Mouse (Mus musculus): ENCODE data around the gene Gatad2a.
A peak's percentile ranks its signal among the peaks of the same experiment; 100 is the strongest.
"Not testable (repeated sequence)": the region's sequence is repeated elsewhere in the genome, so short reads cannot be mapped to it uniquely, and the experiment has no call there.

Gatad2a gene

DNA sequence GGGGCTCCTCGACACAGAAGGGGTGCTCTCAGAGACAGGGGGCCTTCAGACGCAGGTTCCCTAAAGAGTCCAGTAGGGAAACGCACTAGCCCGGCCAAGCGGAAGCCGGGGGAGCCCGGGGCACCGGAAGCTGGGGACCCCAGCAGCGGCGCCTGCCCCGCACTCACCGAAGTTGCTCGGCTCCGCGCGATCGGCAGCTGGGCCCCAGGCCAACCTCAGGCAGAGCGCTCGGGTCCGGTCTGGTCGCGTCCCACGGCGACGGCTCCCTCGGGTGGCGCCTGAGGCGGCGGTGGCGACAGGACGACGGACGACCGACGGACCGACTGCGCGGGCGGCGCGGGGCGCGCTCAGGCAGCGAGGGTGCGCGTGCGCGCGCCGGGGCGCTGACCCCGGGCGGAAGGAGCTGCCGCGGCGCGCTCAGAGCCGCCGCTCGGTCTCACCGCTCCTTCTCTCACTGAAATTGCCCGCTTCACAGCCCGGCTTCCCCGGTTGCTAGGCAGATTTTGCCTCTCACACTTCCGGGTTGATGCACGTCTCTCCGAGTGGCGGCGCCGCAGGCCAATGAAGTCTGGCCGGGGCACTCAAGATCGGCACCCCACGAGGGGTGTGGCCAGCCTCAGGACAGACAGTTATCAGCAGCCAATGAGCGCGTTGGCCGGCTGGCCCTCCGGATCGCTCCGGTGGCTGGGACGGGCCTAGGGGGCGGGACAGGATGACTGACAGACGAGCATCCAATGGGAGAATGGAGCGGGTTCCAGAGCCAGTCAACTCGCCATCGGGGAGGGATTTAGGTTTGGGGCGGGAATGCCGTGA, at the start of gene Gatad2a:
Gene Gatad2a, minus strand, starts transcription at position 609 of the 813 bp plus-strand sequence.
- peak; percentile 100 for DNase-seq (ENCODE audit: low spot score)

DNA sequence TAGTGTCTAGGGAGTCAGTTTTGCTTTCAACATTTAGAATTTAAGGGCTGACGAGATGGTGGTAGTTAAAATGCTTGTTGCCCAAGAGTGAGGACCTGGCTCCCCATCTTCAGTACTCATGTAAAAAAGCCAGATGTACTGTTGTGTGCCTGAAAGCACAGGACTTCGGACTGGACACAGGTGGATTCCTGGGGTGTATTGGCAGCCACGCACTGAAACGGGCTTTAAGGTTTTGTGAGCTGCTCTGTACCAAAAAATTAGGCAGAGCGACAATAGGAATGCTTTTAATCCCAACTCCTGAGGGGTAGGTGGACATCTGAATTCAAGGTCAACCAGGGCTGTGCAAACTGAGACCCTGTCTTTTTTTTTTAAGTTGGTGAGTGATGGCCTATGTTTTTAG, 47.8 kb upstream of the Gatad2a start:
- no peak for DNase-seq (ENCODE audit: low spot score)

DNA sequence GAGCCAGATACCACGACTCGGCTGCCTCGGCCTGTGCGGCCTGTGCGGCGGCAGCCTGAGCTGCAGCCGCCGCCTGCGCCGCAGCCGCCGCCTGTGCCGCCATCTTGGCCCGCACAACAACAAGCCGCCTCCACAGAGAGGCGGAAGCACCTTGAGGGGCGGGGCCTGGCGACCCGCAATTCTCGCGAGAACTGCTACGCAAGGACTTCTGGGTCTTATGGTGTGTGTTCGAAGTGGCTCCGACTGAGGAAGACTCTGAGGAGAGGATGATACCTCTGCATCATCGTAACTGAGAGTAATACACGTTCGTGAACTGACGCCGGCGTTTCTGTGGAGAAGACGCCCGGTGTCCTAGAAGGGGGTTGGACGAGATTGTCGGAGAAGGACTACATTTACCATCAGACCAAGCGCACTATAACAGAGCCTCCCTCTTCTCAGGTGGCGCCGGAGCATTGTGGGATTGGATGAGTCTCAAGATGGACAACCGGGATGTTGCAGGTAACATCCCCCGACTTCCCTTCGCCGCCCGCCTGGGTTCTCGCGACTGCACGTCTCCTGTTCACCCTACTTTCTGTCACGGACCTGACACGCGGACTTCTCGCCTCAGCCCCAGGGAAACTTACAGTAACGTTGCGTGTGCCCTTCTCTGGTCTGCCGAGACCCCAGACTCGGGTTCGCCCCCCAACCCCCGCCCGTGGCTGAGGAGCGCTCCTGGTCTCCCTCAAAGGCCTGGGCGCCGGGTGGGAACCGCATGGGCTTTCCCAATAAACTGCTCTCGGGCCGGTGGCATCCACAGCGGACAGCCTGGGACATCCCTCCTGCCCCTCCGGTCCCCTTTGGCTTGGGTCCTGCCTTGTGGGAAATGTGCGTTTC, 46.6 kb upstream of the Gatad2a start, which contains the start of the genes Mau2 and Sugp1:
Gene Mau2, minus strand, starts transcription at position 152 of the 873 bp plus-strand sequence.
Gene Sugp1, plus strand, starts transcription at position 231 of the 873 bp plus-strand sequence.
- DNase-seq (ENCODE audit: low spot score) = peak; percentile 96

GRCm38 (mm10) chr8:70041885-70042546, 45.8 kb upstream of the Gatad2a start:
- no peak for DNase-seq (ENCODE audit: low spot score)

DNA sequence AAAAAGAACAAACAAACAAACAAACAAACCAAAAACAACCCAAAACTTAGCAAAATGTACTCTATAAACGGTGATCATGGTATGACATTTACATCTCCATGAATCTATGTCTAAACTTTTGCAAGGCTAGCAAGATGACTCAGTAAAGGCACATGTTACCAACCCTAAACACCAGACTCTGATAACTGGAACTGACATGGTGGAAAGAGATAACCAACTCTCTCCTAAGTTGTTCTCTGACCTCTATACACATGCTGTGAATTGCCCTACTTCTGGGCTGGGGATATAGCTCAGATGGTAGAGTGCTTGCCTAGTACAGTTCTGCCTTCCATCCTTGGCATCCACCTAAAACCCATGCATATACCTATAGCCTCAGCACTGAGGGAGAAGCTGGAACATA, 41.8 kb upstream of the Gatad2a start:
- DNase-seq (ENCODE audit: low spot score) = no peak

DNA sequence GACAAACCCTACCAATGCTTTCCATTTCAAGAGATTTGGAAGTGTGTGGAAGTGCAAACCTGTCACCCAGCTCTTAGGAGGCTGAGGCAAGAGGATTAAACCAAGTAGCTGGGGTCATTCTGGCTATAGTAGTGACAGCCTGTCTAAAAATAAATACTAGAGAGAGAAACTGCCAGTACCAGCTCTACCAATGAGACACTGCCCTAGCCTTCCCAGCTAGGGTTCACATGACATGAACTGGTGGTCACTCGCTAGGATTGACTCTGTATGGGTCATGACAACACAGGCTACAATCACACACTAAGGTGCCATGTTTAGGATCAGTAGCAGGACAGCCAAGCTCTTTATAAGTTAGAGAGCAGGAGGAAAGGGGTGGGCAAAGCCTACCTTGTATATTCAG, 34.1 kb upstream of the Gatad2a start:
- no peak for DNase-seq (ENCODE audit: low spot score)

- no peak for DNase-seq (ENCODE audit: low spot score)
Observed at GRCm38 (mm10) chr8:70026151-70026550, 30.0 kb upstream of the Gatad2a start.

DNA sequence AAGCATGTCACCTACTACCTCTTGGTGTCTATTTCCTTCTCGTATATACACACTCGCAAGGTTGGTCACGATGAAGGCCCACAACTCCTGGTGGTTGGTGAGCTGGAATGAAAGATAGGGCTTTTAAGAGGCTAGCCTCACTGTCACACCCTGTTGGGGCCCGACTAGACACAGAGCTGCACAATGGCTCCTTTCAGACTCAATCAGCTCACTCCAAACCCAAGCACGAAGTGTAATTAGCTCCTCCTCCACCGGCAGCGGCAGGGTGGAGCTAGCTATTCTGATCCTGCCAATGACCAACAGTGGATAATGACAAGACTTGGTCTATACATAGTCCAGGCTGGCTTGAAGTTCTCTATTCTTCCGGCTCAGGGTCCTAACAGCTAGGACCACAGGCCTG, 27.4 kb upstream of the Gatad2a start:
- DNase-seq (ENCODE audit: low spot score) = no peak

GRCm38 (mm10) chr8:70015017-70015416, 18.8 kb upstream of the Gatad2a start:
- no peak for DNase-seq (ENCODE audit: low spot score)

GRCm38 (mm10) chr8:70012763-70013162, 16.6 kb upstream of the Gatad2a start:
- DNase-seq (ENCODE audit: low spot score) = no peak

GRCm38 (mm10) chr8:70012350-70012749, 16.2 kb upstream of the Gatad2a start:
- no peak for DNase-seq (ENCODE audit: low spot score)

DNA sequence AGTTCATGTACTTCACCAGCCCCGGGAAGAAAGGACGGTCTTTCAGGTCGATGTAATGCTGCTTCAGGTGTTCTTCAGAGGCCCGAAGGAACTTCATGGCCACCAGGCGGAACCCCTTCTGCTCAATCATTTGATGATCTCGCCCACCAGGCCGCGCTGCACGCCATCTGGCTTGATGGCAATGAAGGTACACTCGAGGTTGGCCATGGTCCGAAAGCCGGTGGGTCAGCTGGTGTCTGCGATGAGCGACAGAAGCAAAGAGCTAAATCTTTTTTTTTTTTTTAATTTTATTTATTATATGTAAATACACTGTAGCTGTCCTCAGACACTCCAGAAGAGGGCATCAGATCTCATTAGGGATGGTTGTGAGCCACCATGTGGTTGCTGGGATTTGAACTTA, 14.6 kb upstream of the Gatad2a start:
- DNase-seq (ENCODE audit: low spot score) = not testable (repeated sequence)

GRCm38 (mm10) chr8:70005178-70005577, 9.0 kb upstream of the Gatad2a start:
- DNase-seq (ENCODE audit: low spot score) = no peak

GRCm38 (mm10) chr8:70004345-70004744, 8.2 kb upstream of the Gatad2a start:
- DNase-seq (ENCODE audit: low spot score) = no peak

DNA sequence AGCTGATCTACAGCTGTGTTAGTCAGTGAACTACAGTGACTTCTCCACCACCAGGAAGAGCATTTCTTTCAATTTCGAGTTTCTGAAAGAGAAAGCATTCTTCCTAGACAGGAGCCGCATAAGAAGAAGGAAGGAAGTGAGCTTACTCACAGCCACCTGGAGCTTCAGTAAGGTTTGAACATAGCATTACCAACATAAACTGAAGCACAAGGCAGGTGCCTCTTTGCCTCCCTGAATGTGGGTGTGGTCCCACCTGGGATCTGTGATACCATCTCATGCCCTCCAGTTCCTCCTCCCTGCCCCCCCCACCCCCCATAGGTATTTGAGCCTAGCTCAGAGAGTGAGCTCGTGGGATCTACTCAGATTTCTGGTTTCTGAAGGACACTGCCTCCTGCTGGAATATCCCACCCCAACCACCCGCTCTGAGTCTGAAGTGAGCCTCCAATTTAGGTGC, 7.0 kb upstream of the Gatad2a start:
- DNase-seq (ENCODE audit: low spot score) = no peak

- not testable (repeated sequence) for DNase-seq (ENCODE audit: low spot score)
Observed at GRCm38 (mm10) chr8:70001892-70002191, 5.7 kb upstream of the Gatad2a start.

DNA sequence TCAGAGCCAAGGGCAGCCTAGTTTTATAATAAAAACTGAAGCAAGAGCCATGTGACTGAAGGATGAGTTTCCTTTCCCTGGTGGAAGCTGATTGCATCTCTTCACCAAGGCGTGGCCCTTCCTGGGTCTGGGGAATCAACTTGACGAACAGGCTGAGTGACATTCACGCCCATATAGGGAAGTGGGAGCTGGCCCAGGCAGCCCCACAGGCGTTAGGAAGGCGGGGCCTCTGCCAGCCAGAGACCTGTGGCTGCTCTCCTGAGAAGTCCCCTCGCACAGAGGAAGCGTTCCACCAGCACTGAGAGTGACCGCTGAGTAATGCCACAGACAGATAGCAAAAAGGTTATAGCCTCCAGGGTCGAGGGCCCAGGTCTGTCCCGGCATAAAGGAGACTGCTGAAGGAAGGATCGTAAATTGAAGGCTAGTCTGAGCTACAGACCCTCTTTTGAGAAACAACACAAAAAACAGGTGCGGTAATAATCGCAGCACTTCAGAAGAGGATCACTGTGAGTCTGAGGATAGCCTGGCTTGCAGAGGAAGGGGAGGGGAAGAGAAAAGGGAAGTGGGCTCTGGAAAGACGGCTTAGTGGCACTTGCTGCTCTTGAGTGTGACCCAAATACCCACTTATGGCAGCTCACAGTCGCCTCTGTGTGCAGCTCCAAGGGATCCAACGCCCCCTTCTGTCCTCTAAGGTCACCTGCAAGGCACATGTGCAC, 5.2 kb upstream of the Gatad2a start:
- peak; percentile 76 for DNase-seq (ENCODE audit: low spot score)

GRCm38 (mm10) chr8:70000226-70000625, 4.0 kb upstream of the Gatad2a start:
- DNase-seq (ENCODE audit: low spot score) = no peak

DNA sequence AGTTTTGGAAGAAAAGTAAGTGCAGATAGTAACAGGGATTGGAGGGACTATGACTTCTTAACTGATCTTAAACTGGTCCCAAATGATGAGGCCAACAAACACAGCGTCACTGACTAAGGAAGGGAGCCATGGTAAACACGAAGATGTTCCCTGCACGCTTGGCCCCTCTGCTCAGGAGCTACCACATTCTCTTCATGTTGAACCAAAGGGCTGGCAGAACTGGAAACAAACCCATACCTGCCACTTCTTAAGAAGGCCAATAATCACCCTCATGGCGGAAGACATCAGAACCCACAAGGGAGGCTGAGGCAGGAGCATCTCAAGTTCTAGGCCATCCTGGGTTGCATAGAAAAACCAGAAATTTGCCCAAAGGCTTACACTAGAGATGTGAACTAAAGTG, 3.1 kb upstream of the Gatad2a start:
- DNase-seq (ENCODE audit: low spot score) = no peak

DNA sequence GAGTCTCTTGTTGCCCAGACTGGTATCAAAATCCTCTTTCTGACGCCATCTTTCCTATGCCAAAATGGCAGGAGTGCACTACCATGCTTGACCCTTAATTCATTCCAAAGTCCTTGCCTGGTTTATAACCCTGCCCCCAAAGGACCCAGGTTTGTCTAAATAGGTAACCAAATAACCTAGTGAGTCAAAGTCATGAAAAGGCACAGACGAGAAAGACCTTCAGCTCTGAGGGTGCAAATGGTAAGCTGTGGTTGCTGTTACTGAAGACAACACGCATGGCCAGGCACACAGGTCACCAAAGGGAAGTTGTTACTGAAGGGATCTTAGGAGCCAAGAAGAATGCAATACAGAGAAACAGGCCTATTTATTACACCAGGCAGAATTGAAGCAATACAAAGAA, 2.5 kb upstream of the Gatad2a start:
- no peak for DNase-seq (ENCODE audit: low spot score)

GRCm38 (mm10) chr8:69996589-69997285, 553 bp upstream of the Gatad2a start:
- no peak for DNase-seq (ENCODE audit: low spot score)

Measured in c-Kit-positive CD71-positive TER-119-positive erythroid progenitor cells, embryonic 14.5 days (primary cell).